Mouse (Mus musculus) urinary bladder, postnatal 14 days (tissue): ENCODE measurements at regions not wholly inside any gene's neighbourhood (a gene's known extent, or its start where the extent isn't known, plus 50 kb on each side); places are given as distances from the start of the nearest gene placed in this dataset.

Experiments
- DNase-seq: peaks from one replicate; pipeline ENCODE4 v3.0.0; 2021; ENCODE audit warnings: low spot score

- no peak for DNase-seq
Observed at GRCm38 (mm10) chr14:106052585-106053551, 53.1 kb upstream of the Trim52 start.
